ENCODE assay signal across 9 mouse cellular contexts in the genomic region with DNA sequence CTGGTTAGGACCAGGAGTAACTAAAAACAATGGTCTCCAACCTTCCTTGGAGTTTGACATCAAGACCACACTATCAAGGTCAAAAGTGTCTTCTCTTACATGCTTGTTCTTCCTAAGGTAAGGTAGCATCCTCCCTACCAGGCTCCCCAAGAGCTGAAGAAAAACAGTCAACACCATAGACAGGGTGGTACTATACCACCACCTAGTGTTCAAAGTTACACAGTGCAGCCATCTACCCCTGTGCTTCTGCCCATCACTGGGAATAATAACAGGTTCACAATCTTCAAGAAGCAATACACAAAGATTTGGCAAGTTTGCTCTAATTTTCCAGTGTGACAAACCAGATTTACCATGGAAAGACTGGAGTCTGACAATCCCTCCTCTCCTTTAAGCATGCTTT. TPM values are rescaled to one million over a fixed set of nuclear protein-coding genes. Genes with fewer than 3 reads are reported as not detected.
DNase-seq lines count a peak whose midpoint lies in the region; TF ChIP-seq lines count a peak whose summit lies in the region.
"Had no signal": no experiment of that assay in that cellular context is flagged by ENCODE, and none has a peak within 500 bp of the region (broad histone marks: within the 10 kb centered on the region; RNA-seq: fewer than 3 reads in every experiment).

No protein-coding gene starts in this region.

- peaks cover 27% of the 10 kb centered on the region for H3K36me3 ChIP-seq in heart, embryonic 10.5 days
- H3K36me3 ChIP-seq in MEL (ENCODE audit: control insufficient read depth in 1 of 2, insufficient read depth in 2 of 2, low read length in 2 of 2), result peaks cover 0 to 2% of the 10 kb centered on the region in 2 experiments; a peak in 2 of 4 replicates

- H3K9ac ChIP-seq in MEL (ENCODE audit: control insufficient read depth, low read depth, low read length, poor library complexity, severe bottlenecking), result no peak overlapping the region
- H3K9ac ChIP-seq: limb, embryonic 13.5 days had no signal

- no peaks in the 10 kb centered on the region for H3K79me2 ChIP-seq in MEL (ENCODE audit: control insufficient read depth, insufficient read depth, low read length, poor library complexity)

- peak; percentile 73 for TF ChIP-seq RAD21 in MEL (IDR thresholded peaks at IDR 0.05; ENCODE audit: low read depth, low read length)

- no peaks in the 10 kb centered on the region for H3K9me3 ChIP-seq in heart, embryonic 10.5 days
- H3K9me3 ChIP-seq in MEL (replicated peaks; ENCODE audit: insufficient read depth, low read length), result no peaks in the 10 kb centered on the region

- TF ChIP-seq CTCF in MEL (IDR thresholded peaks at IDR 0.05 in 2 of 3, conservative IDR thresholded peaks at IDR 0.05 in 1 of 3; ENCODE audit: control insufficient read depth in 1 of 3, insufficient read depth in 1 of 3, low read depth in 2 of 3, low read length in 3 of 3, poor library complexity in 1 of 3, severe bottlenecking in 1 of 3), result peak; percentile 47 to 98 (median 80)

- no peaks in the 10 kb centered on the region for H3K27me3 ChIP-seq in heart, embryonic 10.5 days (ENCODE audit: insufficient read depth, poor library complexity, severe bottlenecking)
- no peaks in the 10 kb centered on the region for H3K27me3 ChIP-seq in MEL (ENCODE audit: control insufficient read depth in 1 of 2, insufficient read depth in 2 of 2, low read length in 2 of 2)
- H3K27me3 ChIP-seq: limb, embryonic 13.5 days had no signal

- no peak for TF ChIP-seq EP300 in MEL (IDR thresholded peaks at IDR 0.05; ENCODE audit: low read depth in 1 of 2, low read length in 2 of 2)

- peak; percentile 82 for DNase-seq in heart, adult 11 months
- no peak for DNase-seq in heart, embryonic 10.5 days (ENCODE audit: low spot score)
- peak; percentile 67 for DNase-seq in MEL (ENCODE audit: low read depth, low spot score)
- DNase-seq in cerebellum, adult 9-10 months, result peak; percentile 46
- peak; percentile 30 to 80 for DNase-seq in frontal cortex, postnatal 36 days (ENCODE audit: low spot score in 2 of 2)
- DNase-seq in kidney, postnatal 10 days, result peak; percentile 48
- peak; percentile 10 to 25 for DNase-seq in lung, adult 18-20 months
- peak; percentile 55 for DNase-seq in retina, postnatal 1 day

- no peak overlapping the region for H3K4me3 ChIP-seq in heart, embryonic 10.5 days
- H3K4me3 ChIP-seq in MEL (ENCODE audit: control insufficient read depth in 1 of 2, insufficient read depth in 1 of 2, low read depth in 2 of 2, low read length in 2 of 2), result no peak overlapping the region
- H3K4me3 ChIP-seq: limb, embryonic 13.5 days had no signal

- no peaks in the 10 kb centered on the region for H3K4me1 ChIP-seq in heart, embryonic 10.5 days
- no peaks in the 10 kb centered on the region for H3K4me1 ChIP-seq in MEL (ENCODE audit: control insufficient read depth in 1 of 2, insufficient read depth in 2 of 2, low read length in 2 of 2)
- H3K4me1 ChIP-seq: limb, embryonic 13.5 days had no signal

- TF ChIP-seq POLR2A in MEL (IDR thresholded peaks at IDR 0.05; ENCODE audit: control insufficient read depth in 1 of 2, insufficient read depth in 1 of 2, low read depth in 1 of 2, low read length in 2 of 2, poor library complexity in 1 of 2), result no peak

- no peak overlapping the region for H3K27ac ChIP-seq in heart, embryonic 10.5 days
- H3K27ac ChIP-seq in MEL (ENCODE audit: control insufficient read depth, low read depth, low read length), result no peak overlapping the region
- H3K27ac ChIP-seq: limb, embryonic 13.5 days had no signal

TF ChIP-seq in MEL, 35 proteins besides CTCF, POLR2A, EP300 and RAD21:
- peak; percentile 66 for TF ChIP-seq SMC3 (IDR thresholded peaks at IDR 0.05; ENCODE audit: low read depth, low read length)
- TF ChIP-seq JUND (IDR thresholded peaks at IDR 0.05; ENCODE audit: low read depth, low read length), result no peak
- no peak for TF ChIP-seq TAL1 (IDR thresholded peaks at IDR 0.05; ENCODE audit: low read length)
- no peak for TF ChIP-seq GABPA (IDR thresholded peaks at IDR 0.05; ENCODE audit: low read depth, low read length)
- TF ChIP-seq USF2 (IDR thresholded peaks at IDR 0.05; ENCODE audit: borderline replicate concordance in 1 of 2, insufficient read depth in 1 of 2, low read depth in 1 of 2, low read length in 2 of 2), result no peak
- TF ChIP-seq MAX (IDR thresholded peaks at IDR 0.05; ENCODE audit: low read length), result no peak
- no peak for TF ChIP-seq HCFC1 (IDR thresholded peaks at IDR 0.05; ENCODE audit: low read depth, low read length)
- no peak for TF ChIP-seq KAT2A (conservative IDR thresholded peaks at IDR 0.05; ENCODE audit: low read depth, low read length)

RNA-seq across cellular contexts. Expression of a gene that starts 15.4 kb away (rescaled TPM):
- polyA plus RNA-seq in heart, embryonic 10.5 days (2016; fragmentation: Nextera tagmentation; extraction: Ambion mirVana), result not detected in 2 replicates
- not detected in 2 replicates for total RNA-seq in MEL (2012; rRNA removed)
- polyA plus RNA-seq in MEL (2012; ENCODE audit: insufficient read depth in 1 of 2, insufficient read length in 2 of 2, low read depth in 1 of 2, low replicate concordance in 2 of 2, missing spikeins in 1 of 2), result not detected
- polyA plus RNA-seq: limb, embryonic 13.5 days had no signal

RNA-seq across cellular contexts. Expression of a gene that starts 47.0 kb away (rescaled TPM):
- 23.7 and 25.6 TPM in 2 replicates for polyA plus RNA-seq in heart, embryonic 10.5 days (2016; fragmentation: Nextera tagmentation; extraction: Ambion mirVana)
- 4.3 and 5.5 TPM in 2 replicates for total RNA-seq in MEL (2012; rRNA removed)
- 10 to 100 TPM in 1 of 2 experiments, not detected in 1; 17.2 TPM for polyA plus RNA-seq in MEL (2012; ENCODE audit: insufficient read depth in 1 of 2, insufficient read length in 2 of 2, low read depth in 1 of 2, low replicate concordance in 2 of 2, missing spikeins in 1 of 2)
